Mouse (Mus musculus) lung, embryonic 16.5 days (tissue): ENCODE data around the gene Ugt1a7c. TPM values are rescaled to one million over a fixed set of nuclear protein-coding genes. Genes with fewer than 3 reads are reported as not detected.
"Not testable (repeated sequence)": the region's sequence is repeated elsewhere in the genome, so short reads cannot be mapped to it uniquely, and the experiment has no call there.

Experiments
- ATAC-seq: fragments of 200-750 bp; cut with Nextera tagmentation; 2 replicates; pipeline ENCODE4 v1.8.0; 2017; ENCODE audit warnings: low read depth, mild to moderate bottlenecking, moderate library complexity
- H3K27ac ChIP-seq: fragments of 300-500 bp; sonication (generic); 2 replicates; pipeline ENCODE4 v1.5.1; 2014; ENCODE audit warnings: mild to moderate bottlenecking, control low read depth, low read length
- H3K27me3 ChIP-seq: fragments of 300-500 bp; sonication (generic); 2 replicates; pipeline ENCODE4 v1.6.1; 2014; ENCODE audit warnings: low read depth, low read length, mixed read lengths; ENCODE audit not compliant: control insufficient read depth, insufficient read depth
- H3K36me3 ChIP-seq: fragments of 300-500 bp; sonication (generic); 2 replicates; pipeline ENCODE4 v1.6.1; 2014; ENCODE audit warnings: low read length; ENCODE audit not compliant: control insufficient read depth, insufficient read depth
- H3K4me1 ChIP-seq: fragments of 300-500 bp; sonication (generic); replicated peaks from 2 replicates; pipeline ENCODE4 v1.6.1; 2014; ENCODE audit warnings: low read length, mixed read lengths; ENCODE audit not compliant: control insufficient read depth, insufficient read depth
- H3K4me2 ChIP-seq: fragments of 300-500 bp; sonication (generic); 2 replicates; pipeline ENCODE4 v1.6.1; 2014; ENCODE audit warnings: low read depth, low read length, control low read depth
- H3K4me3 ChIP-seq: fragments of 300-500 bp; sonication (generic); 2 replicates; pipeline ENCODE4 v1.5.1; 2014; ENCODE audit warnings: mild to moderate bottlenecking, low read length, control low read depth
- H3K9ac ChIP-seq: fragments of 300-500 bp; sonication (generic); 2 replicates; pipeline ENCODE4 v1.6.1; 2014; ENCODE audit warnings: low read length, control low read depth
- H3K9me3 ChIP-seq: fragments of 300-500 bp; sonication (generic); 2 replicates; pipeline ENCODE4 v1.6.1; 2016; ENCODE audit warnings: low read length; ENCODE audit not compliant: control insufficient read depth
- WGBS: fragments of 180-500 bp; shearing (Covaris S2); extraction: QIAGEN DNeasy Blood & Tissue Kit; methylation state at CpG from one replicate; pipeline ENCODE4 v1.1.7; 2014; 5-methylcytosine and 5-hydroxymethylcytosine counted together
- polyA plus RNA-seq: library from polyadenylated mRNA; unstranded; fragments of >200 nt; fragmentation: Nextera tagmentation; extraction: Ambion mirVana; gene quantifications from 2 replicates; pipeline ENCODE4 v1.2.1, GENCODE M21; 2015

Gene Ugt1a7c
- polyA plus RNA-seq, 1 experiment from 2014 or later = 2.3 TPM

DNA sequence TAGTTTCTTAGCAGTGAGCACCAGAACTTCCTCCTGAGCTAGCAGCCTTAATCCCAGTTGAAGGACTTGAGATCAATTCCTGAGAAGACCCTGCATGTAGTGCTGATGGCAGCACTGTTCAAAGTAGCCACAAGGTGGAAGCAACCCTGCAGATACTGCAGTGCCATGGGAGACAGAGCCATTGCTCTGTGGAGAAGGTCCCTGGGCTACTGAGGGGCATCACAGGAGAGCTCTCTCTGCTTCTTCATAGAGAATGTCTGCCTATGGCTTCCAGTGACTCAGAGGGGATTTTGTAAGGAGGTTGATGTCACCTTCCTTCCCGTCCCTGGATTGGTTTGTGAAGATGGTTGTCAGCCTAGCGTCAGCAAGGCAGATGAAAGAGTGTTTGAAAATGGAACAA lies 55.3 kb downstream of the Ugt1a7c start:
- not testable (repeated sequence) for H3K9ac ChIP-seq, H3K4me3 ChIP-seq, H3K4me2 ChIP-seq, H3K27ac ChIP-seq, H3K36me3 ChIP-seq, H3K9me3 ChIP-seq, H3K27me3 ChIP-seq, ATAC-seq, H3K4me1 ChIP-seq
- 62% methylated on average over 2 of the region's 2 CpGs for WGBS

DNA sequence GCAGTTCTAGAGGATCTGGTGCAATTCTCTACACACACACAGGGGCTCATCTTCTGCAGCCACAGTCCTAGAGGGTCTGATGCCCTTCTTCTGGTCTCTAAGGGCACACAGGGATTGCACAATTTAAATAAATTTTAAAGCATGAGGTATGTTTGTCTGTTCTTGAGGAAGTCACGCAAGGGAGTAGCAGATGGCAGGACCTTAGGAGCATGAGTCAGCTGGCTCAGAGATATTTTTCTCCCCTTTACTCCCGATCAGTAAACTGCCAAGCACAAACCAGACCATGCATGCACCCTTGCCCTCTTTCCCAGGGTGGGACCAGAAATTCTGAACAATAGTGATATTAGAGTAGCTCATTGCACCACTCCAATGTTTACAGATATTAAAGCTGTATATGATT lies 63.6 kb downstream of the Ugt1a7c start:
- no peak for ATAC-seq
- Histone ChIP-seq H3K9ac (no peak overlapping the region), H3K9me3 (no peaks in the 10 kb centered on the region), H3K36me3 (no peaks in the 10 kb centered on the region), H3K4me3 (no peak overlapping the region), H3K27me3 (no peaks in the 10 kb centered on the region), H3K27ac (no peak overlapping the region), H3K4me2 (no peak overlapping the region), H3K4me1 (no peaks in the 10 kb centered on the region)
- WGBS = 67% methylated on average over 2 of the region's 2 CpGs

- Histone ChIP-seq H3K4me3 (no peak within 1 kb of the TSS), H3K36me3 (no peaks in the 10 kb centered on the region), H3K27ac (no peak within 1 kb of the TSS), H3K9me3 (no peaks in the 10 kb centered on the region), H3K4me2 (no peak within 1 kb of the TSS), H3K4me1 (no peaks in the 10 kb centered on the region), H3K27me3 (no peaks in the 10 kb centered on the region), H3K9ac (no peak within 1 kb of the TSS)
- WGBS = 63% methylated on average over 5 of the region's 5 CpGs
- no peak for ATAC-seq
These were observed 70.8 kb downstream of the Ugt1a7c start, which contains the start of gene Ugt1a5 for GRCm38 (mm10) chr1:88165711-88166110. Gene Ugt1a5 (plus strand): TSS chr1:88166012.

- not testable (repeated sequence) for H3K4me3 ChIP-seq, H3K9ac ChIP-seq, H3K27ac ChIP-seq, H3K4me2 ChIP-seq, H3K27me3 ChIP-seq, H3K4me1 ChIP-seq, H3K36me3 ChIP-seq, H3K9me3 ChIP-seq, ATAC-seq
- WGBS = 82% methylated on average over 5 of the region's 7 CpGs
These were observed 77.3 kb downstream of the Ugt1a7c start for GRCm38 (mm10) chr1:88172190-88172589.

- no peak overlapping the region for H3K4me2 ChIP-seq
- no peak overlapping the region for H3K27ac ChIP-seq
- WGBS = 83% methylated on average over 1 of the region's 1 CpGs
- no peak overlapping the region for H3K9ac ChIP-seq
- H3K9me3 ChIP-seq = peaks cover 8% of the 10 kb centered on the region
- no peaks in the 10 kb centered on the region for H3K4me1 ChIP-seq
- H3K4me3 ChIP-seq = no peak overlapping the region
- H3K27me3 ChIP-seq = no peaks in the 10 kb centered on the region
- H3K36me3 ChIP-seq = no peaks in the 10 kb centered on the region
- no peak for ATAC-seq
These were observed 84.8 kb downstream of the Ugt1a7c start for GRCm38 (mm10) chr1:88179657-88180056.

DNA sequence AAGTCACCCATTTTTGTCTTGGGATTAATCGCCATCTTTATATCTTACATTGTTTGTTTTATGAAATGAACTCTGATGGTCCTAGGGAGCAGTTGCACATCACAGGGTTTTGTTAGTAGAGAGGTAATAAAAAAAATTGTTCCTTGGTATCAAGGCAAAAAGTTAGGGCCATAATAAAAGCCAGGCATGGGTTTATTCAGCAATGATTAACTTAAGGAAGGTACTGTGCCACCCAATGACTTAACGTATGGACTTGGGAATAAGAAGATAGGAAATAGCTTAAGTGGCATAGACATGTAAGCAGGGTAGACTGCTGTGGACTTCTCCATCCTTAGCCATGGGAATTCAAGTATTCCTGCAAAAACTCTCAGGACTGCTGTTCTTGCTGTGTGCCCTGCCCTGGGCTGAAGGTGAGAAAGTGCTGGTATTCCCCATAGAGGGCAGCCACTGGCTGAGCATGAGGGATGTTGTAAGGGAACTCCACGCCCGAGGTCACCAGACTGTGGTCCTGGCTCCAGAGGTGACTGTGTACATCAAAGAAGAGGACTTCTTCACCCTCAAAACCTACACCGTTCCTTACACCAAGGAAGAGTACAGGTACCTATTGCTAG lies 91.6 kb downstream of the Ugt1a7c start:
- Histone ChIP-seq H3K4me2 (no peak overlapping the region), H3K9me3 (no peaks in the 10 kb centered on the region; the same call in 1 of the 2 replicates), H3K4me1 (no peaks in the 10 kb centered on the region), H3K4me3 (no peak overlapping the region), H3K27ac (no peak overlapping the region), H3K27me3 (no peaks in the 10 kb centered on the region), H3K9ac (no peak overlapping the region), H3K36me3 (no peaks in the 10 kb centered on the region)
- 78% methylated on average over 5 of the region's 5 CpGs for WGBS
- ATAC-seq = no peak

GRCm38 (mm10) chr1:88192136-88192535 lies 97.3 kb downstream of the Ugt1a7c start:
- no peak overlapping the region for H3K27ac ChIP-seq

DNA sequence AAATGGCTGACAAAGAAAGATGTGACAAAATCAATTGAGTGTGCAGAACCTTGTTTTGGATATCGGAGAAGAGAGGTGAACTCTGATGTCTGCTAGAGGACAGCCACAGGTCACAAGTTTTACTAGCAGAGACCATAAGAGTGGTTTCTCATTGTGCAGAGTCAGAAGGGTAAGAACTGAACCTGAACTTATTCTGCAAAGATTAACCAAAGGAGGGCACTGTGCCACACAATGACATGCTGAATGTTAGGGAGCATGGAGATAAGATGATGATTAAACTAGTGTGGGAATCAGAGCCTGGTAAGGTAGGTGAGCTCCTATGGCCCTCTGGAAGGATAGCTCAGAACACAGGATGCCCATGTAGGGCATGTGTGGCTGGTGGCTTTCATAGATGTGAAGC lies 100.8 kb downstream of the Ugt1a7c start:
- H3K9ac ChIP-seq = no peak overlapping the region
- no peaks in the 10 kb centered on the region for H3K4me1 ChIP-seq
- H3K36me3 ChIP-seq = no peaks in the 10 kb centered on the region
- H3K4me2 ChIP-seq = no peak overlapping the region
- H3K27ac ChIP-seq = no peak overlapping the region
- WGBS = 78% methylated on average over 1 of the region's 1 CpGs
- no peaks in the 10 kb centered on the region for H3K9me3 ChIP-seq
- H3K27me3 ChIP-seq = no peaks in the 10 kb centered on the region
- ATAC-seq = no peak
- H3K4me3 ChIP-seq = no peak overlapping the region

More at GRCm38 (mm10) chr1:88192136-88192535, 97.3 kb downstream of the Ugt1a7c start:
- no peak overlapping the region for H3K4me3 ChIP-seq
- H3K9ac ChIP-seq = no peak overlapping the region
- 65% methylated on average over 3 of the region's 3 CpGs for WGBS
- no peaks in the 10 kb centered on the region; the same call in 1 of the 2 replicates for H3K9me3 ChIP-seq
- no peaks in the 10 kb centered on the region for H3K27me3 ChIP-seq
- no peak overlapping the region for H3K4me2 ChIP-seq
- H3K36me3 ChIP-seq = no peaks in the 10 kb centered on the region
- no peaks in the 10 kb centered on the region for H3K4me1 ChIP-seq
- ATAC-seq = no peak

- H3K36me3 ChIP-seq = no peaks in the 10 kb centered on the region
- no peak overlapping the region for H3K4me3 ChIP-seq
- H3K27me3 ChIP-seq = no peaks in the 10 kb centered on the region
- H3K27ac ChIP-seq = no peak overlapping the region
- ATAC-seq = no peak
- H3K9me3 ChIP-seq = no peaks in the 10 kb centered on the region
- H3K9ac ChIP-seq = no peak overlapping the region
- no peak overlapping the region for H3K4me2 ChIP-seq
- no peaks in the 10 kb centered on the region for H3K4me1 ChIP-seq
- WGBS = 64% methylated on average over 3 of the region's 3 CpGs
These were observed 102.6 kb downstream of the Ugt1a7c start for GRCm38 (mm10) chr1:88197443-88197842.

GRCm38 (mm10) chr1:88199996-88200395 lies 105.1 kb downstream of the Ugt1a7c start:
- 55% methylated on average over 2 of the region's 2 CpGs for WGBS
- no peak for ATAC-seq
- no peaks in the 10 kb centered on the region for H3K27me3 ChIP-seq
- H3K27ac ChIP-seq = no peak overlapping the region
- H3K4me3 ChIP-seq = no peak overlapping the region
- no peak overlapping the region for H3K9ac ChIP-seq
- peaks cover under 1% of the 10 kb centered on the region; the same call in 1 of the 2 replicates for H3K4me1 ChIP-seq
- no peak overlapping the region for H3K4me2 ChIP-seq
- H3K36me3 ChIP-seq = no peaks in the 10 kb centered on the region
- peaks cover 6% of the 10 kb centered on the region; the same call in 1 of the 2 replicates for H3K9me3 ChIP-seq
